Mouse (Mus musculus) megakaryocyte, embryonic 14.5 days (primary cell): ENCODE measurements at regions not wholly inside any gene's neighbourhood (a gene's known extent, or its start where the extent isn't known, plus 50 kb on each side); places are given as distances from the start of the nearest gene placed in this dataset.

Source experiments
- FLI1 ChIP-seq: IDR thresholded peaks from 2 replicates; pipeline ENCODE4 v1.6.1; 2012; ENCODE audit warnings: low read length, inconsistent platforms, mixed read lengths
- GATA1 ChIP-seq: IDR thresholded peaks from 3 replicates; pipeline ENCODE4 v1.6.1; 2012; ENCODE audit warnings: mixed read lengths, low read length, inconsistent platforms, borderline replicate concordance

DNA sequence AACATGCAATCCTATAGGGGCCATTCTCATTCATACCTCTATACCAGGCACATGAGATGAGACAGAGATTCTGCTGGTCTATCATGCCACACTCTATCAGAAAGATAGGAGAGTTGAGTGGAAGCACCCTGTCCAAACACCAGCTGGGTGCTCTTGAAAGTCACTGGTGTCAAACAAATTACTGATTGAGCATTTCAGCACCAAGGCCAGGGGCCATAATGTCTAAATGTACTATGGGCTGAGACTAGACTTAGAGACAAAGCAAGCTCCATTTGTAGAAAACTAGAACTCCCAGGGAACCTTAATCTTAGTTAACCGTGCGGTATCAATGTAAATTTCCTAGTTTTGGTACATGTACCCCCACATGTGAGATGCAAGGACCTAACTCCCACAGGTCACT is 452.5 kb downstream of the Tcerg1l start:
- TF ChIP-seq GATA1 (no peak), FLI1 (no peak)
